Mouse (Mus musculus) cerebellum, postnatal 10 days (tissue): ENCODE data around the gene Bco1.
A peak's percentile ranks its signal among the peaks of the same experiment; 100 is the strongest.

Source experiments
- DNase-seq, 2 experiments: peaks; one replicate each; pipeline ENCODE4 v3.0.0; 2021; ENCODE audit warnings: mixed read lengths in 2 of 2

Bco1 gene

GRCm38 (mm10) chr8:117094053-117094452 lies 1.6 kb upstream of the Bco1 start:
- no peak for DNase-seq

GRCm38 (mm10) chr8:117097051-117097563 lies 1.5 kb downstream of the Bco1 start:
- DNase-seq, result peak; percentile 36 to 42

- DNase-seq, result peak; percentile 85 to 92
Observed at GRCm38 (mm10) chr8:117097564-117098191, 2.0 kb downstream of the Bco1 start.

- peak; percentile 85 to 90 for DNase-seq
Observed at GRCm38 (mm10) chr8:117107533-117107932, 11.9 kb downstream of the Bco1 start.

- DNase-seq, result no peak
Observed at GRCm38 (mm10) chr8:117109018-117109711, 13.5 kb downstream of the Bco1 start.

- DNase-seq, result peak; percentile 81 to 84
Observed at GRCm38 (mm10) chr8:117109801-117110390, 14.2 kb downstream of the Bco1 start.

- DNase-seq, result no peak
Observed at GRCm38 (mm10) chr8:117111641-117112040, 16.0 kb downstream of the Bco1 start.

GRCm38 (mm10) chr8:117112261-117112660 lies 16.6 kb downstream of the Bco1 start:
- DNase-seq, result no peak

GRCm38 (mm10) chr8:117115094-117115493 lies 19.4 kb downstream of the Bco1 start:
- DNase-seq, result peak; percentile 45 to 55

GRCm38 (mm10) chr8:117115676-117116446 lies 20.2 kb downstream of the Bco1 start:
- peak; percentile 71 to 72 for DNase-seq

GRCm38 (mm10) chr8:117116534-117116933 lies 20.9 kb downstream of the Bco1 start:
- peak; percentile 46 for DNase-seq

- DNase-seq, result no peak
Observed at GRCm38 (mm10) chr8:117118409-117118808, 22.8 kb downstream of the Bco1 start.

GRCm38 (mm10) chr8:117121277-117121676 lies 25.6 kb downstream of the Bco1 start:
- no peak for DNase-seq

- no peak for DNase-seq
Observed at GRCm38 (mm10) chr8:117123850-117124633, 28.4 kb downstream of the Bco1 start.

- no peak for DNase-seq
Observed at GRCm38 (mm10) chr8:117125854-117126253, 30.2 kb downstream of the Bco1 start.

GRCm38 (mm10) chr8:117126411-117126810 lies 30.8 kb downstream of the Bco1 start:
- no peak for DNase-seq

- DNase-seq, result no peak
Observed at GRCm38 (mm10) chr8:117127063-117127462, 31.4 kb downstream of the Bco1 start.

- DNase-seq, result no peak
Observed at GRCm38 (mm10) chr8:117133702-117134101, 38.0 kb downstream of the Bco1 start.

GRCm38 (mm10) chr8:117136351-117136750 lies 40.7 kb downstream of the Bco1 start:
- no peak for DNase-seq

- DNase-seq, result no peak
Observed at GRCm38 (mm10) chr8:117136763-117137162, 41.1 kb downstream of the Bco1 start.

- DNase-seq, result no peak
Observed at GRCm38 (mm10) chr8:117137357-117137756, 41.7 kb downstream of the Bco1 start.

- peak in 1 of 2 experiments; percentile 28 for DNase-seq
Observed at GRCm38 (mm10) chr8:117148520-117148919, 52.9 kb downstream of the Bco1 start.
